8 mouse cellular contexts compared by ENCODE assay signal in the genomic region with DNA sequence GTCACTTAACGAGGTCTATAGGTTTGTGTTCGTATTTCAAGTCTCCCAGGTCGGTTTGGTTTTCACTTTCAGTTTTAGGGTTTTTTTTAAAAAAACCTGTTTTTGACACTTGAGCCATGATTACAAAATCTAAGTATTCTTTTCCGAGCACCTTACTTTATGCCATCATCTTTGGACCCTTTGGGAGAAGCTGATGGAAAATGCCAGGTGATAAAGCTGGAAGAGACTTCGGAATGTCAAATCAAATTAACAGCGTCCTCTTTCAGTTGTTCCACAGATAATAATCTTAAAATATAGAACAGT. TPM values are rescaled to one million over a fixed set of nuclear protein-coding genes. Genes with fewer than 3 reads are reported as not detected.
DNase-seq lines count a peak whose midpoint lies in the region; ATAC-seq lines count a peak whose summit lies in the region.

No protein-coding gene starts in this region.

- peaks cover 35% of the 10 kb centered on the region for H3K36me3 ChIP-seq in kidney, embryonic 15.5 days
- H3K36me3 ChIP-seq in hindbrain, embryonic 16.5 days (ENCODE audit: control insufficient read depth, insufficient read depth, low read length) = no peaks in the 10 kb centered on the region
- no peaks in the 10 kb centered on the region; the same call in 1 of the 2 replicates for H3K36me3 ChIP-seq in midbrain, embryonic 15.5 days (replicated peaks)

- no peak for ATAC-seq in kidney, embryonic 15.5 days (replicated peaks; ENCODE audit: low FRiP score)
- no peak for ATAC-seq in hindbrain, embryonic 16.5 days
- ATAC-seq in midbrain, embryonic 15.5 days (replicated peaks) = no peak

- peak overlapping the region; percentile 86; the same call in 1 of the 2 replicates for H3K27ac ChIP-seq in kidney, embryonic 15.5 days
- H3K27ac ChIP-seq in brown adipose tissue, adult 24 weeks (replicated peaks; ENCODE audit: low read depth, low read length) = peak overlapping the region; percentile 93
- H3K27ac ChIP-seq in hindbrain, embryonic 16.5 days (ENCODE audit: low read depth, low read length) = peak overlapping the region; percentile 84
- peak overlapping the region; percentile 78 for H3K27ac ChIP-seq in midbrain, embryonic 15.5 days

- DNase-seq in kidney, adult 11 months = no peak
- no peak for DNase-seq in spleen, adult 18-20 months
- DNase-seq in testis, postnatal 14 days (ENCODE audit: low spot score) = no peak
- no peak for DNase-seq in gastrocnemius, postnatal 4 days (ENCODE audit: low spot score in 2 of 2)

- H3K27me3 ChIP-seq in kidney, embryonic 15.5 days = no peaks in the 10 kb centered on the region
- no peaks in the 10 kb centered on the region for H3K27me3 ChIP-seq in hindbrain, embryonic 16.5 days (replicated peaks; ENCODE audit: control insufficient read depth, insufficient read depth, low read length)
- no peaks in the 10 kb centered on the region for H3K27me3 ChIP-seq in midbrain, embryonic 15.5 days (replicated peaks)

- H3K4me2 ChIP-seq in kidney, embryonic 15.5 days = peak overlapping the region; percentile 63
- H3K4me2 ChIP-seq in hindbrain, embryonic 16.5 days (ENCODE audit: low read length) = peak overlapping the region; percentile 82
- H3K4me2 ChIP-seq in midbrain, embryonic 15.5 days = peak overlapping the region; percentile 65

- H3K9ac ChIP-seq in kidney, embryonic 15.5 days = peak overlapping the region; percentile 89
- peak overlapping the region; percentile 85 for H3K9ac ChIP-seq in hindbrain, embryonic 16.5 days (ENCODE audit: low read depth, low read length)
- peak overlapping the region; percentile 59 for H3K9ac ChIP-seq in midbrain, embryonic 15.5 days

- 15% methylated on average over 6 of the region's 6 CpGs for WGBS in kidney, embryonic 15.5 days
- 21% methylated on average over 6 of the region's 6 CpGs for WGBS in hindbrain, embryonic 16.5 days
- 20% methylated on average over 6 of the region's 6 CpGs for WGBS in midbrain, embryonic 15.5 days

- 0 out of 2 replicates have a peak, but pooled peaks cover 5% of the 10 kb centered on the region for H3K4me1 ChIP-seq in kidney, embryonic 15.5 days
- H3K4me1 ChIP-seq in brown adipose tissue, adult 24 weeks (ENCODE audit: control insufficient read depth, insufficient read depth, insufficient read length, low read length) = no peaks in the 10 kb centered on the region
- no peaks in the 10 kb centered on the region; the same call in 1 of the 2 replicates for H3K4me1 ChIP-seq in hindbrain, embryonic 16.5 days (ENCODE audit: control insufficient read depth, insufficient read depth, low read depth, low read length)
- peaks cover 6% of the 10 kb centered on the region for H3K4me1 ChIP-seq in midbrain, embryonic 15.5 days

- peak overlapping the region; percentile 86 for H3K4me3 ChIP-seq in kidney, embryonic 15.5 days (replicated peaks)
- H3K4me3 ChIP-seq in brown adipose tissue, adult 24 weeks (ENCODE audit: insufficient read depth, low read depth, low read length) = peak overlapping the region; percentile 96
- H3K4me3 ChIP-seq in hindbrain, embryonic 16.5 days (ENCODE audit: low read length) = peak overlapping the region; percentile 69
- H3K4me3 ChIP-seq in midbrain, embryonic 15.5 days = peak overlapping the region; percentile 53

- H3K9me3 ChIP-seq in kidney, embryonic 15.5 days (replicated peaks) = no peaks in the 10 kb centered on the region
- no peaks in the 10 kb centered on the region for H3K9me3 ChIP-seq in hindbrain, embryonic 16.5 days (ENCODE audit: control insufficient read depth, low read length)
- H3K9me3 ChIP-seq in midbrain, embryonic 15.5 days = no peaks in the 10 kb centered on the region

RNA-seq across cellular contexts. Expression of gene Scfd1, which starts 0.5 kb away (rescaled TPM):
- polyA plus RNA-seq in kidney, embryonic 15.5 days (2015; fragmentation: Nextera tagmentation; extraction: Ambion mirVana) = 83.0 and 85.4 TPM in 2 replicates
- polyA plus RNA-seq in brown adipose tissue, adult 24 weeks (2012; ENCODE audit: insufficient read depth, insufficient read length, missing spikeins) = 52.7 and 68.7 TPM in 2 replicates
- polyA plus RNA-seq in hindbrain, embryonic 16.5 days (2015; fragmentation: Nextera tagmentation; extraction: Ambion mirVana) = 70.1 and 72.4 TPM in 2 replicates
- 64.4 and 64.7 TPM in 2 replicates for polyA plus RNA-seq in midbrain, embryonic 15.5 days (2015; fragmentation: Nextera tagmentation; extraction: Ambion mirVana)
- total RNA-seq in gastrocnemius, postnatal 4 days (2021) = 10 to 100 TPM; 42.0 to 45.4 TPM

RNA-seq across cellular contexts. Expression of gene G2e3, which starts 30.0 kb away (rescaled TPM):
- 32.8 and 33.7 TPM in 2 replicates for polyA plus RNA-seq in kidney, embryonic 15.5 days (2015; fragmentation: Nextera tagmentation; extraction: Ambion mirVana)
- polyA plus RNA-seq in brown adipose tissue, adult 24 weeks (2012; ENCODE audit: insufficient read depth, insufficient read length, missing spikeins) = 1.7 and 2.1 TPM in 2 replicates
- polyA plus RNA-seq in hindbrain, embryonic 16.5 days (2015; fragmentation: Nextera tagmentation; extraction: Ambion mirVana) = 12.6 and 13.2 TPM in 2 replicates
- 16.8 and 17.8 TPM in 2 replicates for polyA plus RNA-seq in midbrain, embryonic 15.5 days (2015; fragmentation: Nextera tagmentation; extraction: Ambion mirVana)
- total RNA-seq in gastrocnemius, postnatal 4 days (2021) = 10 to 100 TPM; 10.4 to 11.5 TPM
